Mouse (Mus musculus) activated CD4-positive, CD25-positive, alpha-beta regulatory T cell, adult 4 months (primary cell): Measurements from ENCODE around the gene Gfra4. TPM values are rescaled to one million over a fixed set of nuclear protein-coding genes. Genes with fewer than 3 reads are reported as not detected.
"Not testable (repeated sequence)": the region's sequence is repeated elsewhere in the genome, so short reads cannot be mapped to it uniquely, and the experiment has no call there.

Source experiments
- ATAC-seq: one replicate; pipeline ENCODE4 v1.8.0; 2017
- polyA plus RNA-seq, 2 experiments: library from polyadenylated mRNA; unstranded; fragments of 100-300 nt; shearing (Covaris generic); gene quantifications; one replicate each; pipeline ENCODE4 v1.2.1; 2017

The Gfra4 gene
- polyA plus RNA-seq, 2 experiments from 2014 or later: not detected

DNA sequence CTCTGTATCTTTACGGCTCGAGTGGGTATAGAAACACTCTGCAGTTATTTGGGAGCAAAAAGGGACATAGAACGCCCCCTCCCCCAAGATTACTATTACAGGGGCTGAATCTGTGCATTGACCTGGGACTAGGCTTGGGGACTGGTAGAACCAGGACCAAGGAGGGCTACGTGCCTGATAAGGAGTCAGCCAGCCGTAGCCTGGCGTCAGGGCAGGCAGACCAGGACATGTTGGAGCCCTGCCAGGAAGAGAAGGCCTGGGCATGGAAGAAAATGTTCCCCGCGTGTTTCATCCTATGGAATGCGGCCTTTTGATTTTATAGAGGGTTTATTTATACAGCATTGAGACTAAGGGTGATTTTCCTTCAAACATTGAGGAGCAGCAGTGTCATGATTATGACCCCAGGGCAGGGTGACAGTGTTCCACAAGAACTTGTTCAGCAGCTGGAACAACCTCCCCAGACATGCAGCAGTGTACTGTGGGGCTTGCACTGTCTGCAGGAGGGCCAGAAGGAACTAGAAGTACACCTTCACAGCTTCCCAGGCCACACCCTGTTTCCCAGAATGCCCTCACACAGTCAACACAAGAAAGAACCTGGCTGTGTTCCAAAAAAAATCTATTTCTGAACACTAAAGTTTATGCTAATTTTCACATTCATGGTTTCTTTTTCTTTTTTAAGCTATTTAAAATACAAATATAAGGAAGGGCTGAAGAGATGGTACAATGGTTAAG is 2.3 kb upstream of the Gfra4 start:
- no peak for ATAC-seq

DNA sequence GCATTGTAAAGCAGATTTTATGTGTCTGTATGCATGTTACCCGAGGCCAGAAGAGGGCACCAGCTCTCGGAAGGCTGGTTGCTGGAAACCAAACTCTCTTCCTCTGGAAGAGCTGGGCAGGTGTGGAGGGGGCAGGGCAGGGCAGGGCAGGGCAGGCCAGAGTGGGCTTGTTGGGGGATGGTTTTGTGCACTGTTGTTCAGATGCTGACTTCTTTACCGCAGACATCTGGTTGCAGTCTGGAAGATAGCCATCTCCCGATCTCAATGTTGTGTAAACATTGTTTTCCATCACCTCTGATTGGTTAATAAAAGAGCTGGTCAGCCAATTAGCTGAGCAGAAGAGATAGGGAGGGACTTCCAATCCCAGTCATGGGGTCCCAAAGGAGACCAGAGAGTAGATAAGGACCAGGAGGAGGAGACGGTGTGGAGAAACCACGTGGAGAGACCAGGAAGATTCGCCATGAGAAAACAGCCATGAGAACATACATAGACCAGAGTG is 1.5 kb upstream of the Gfra4 start:
- no peak for ATAC-seq

DNA sequence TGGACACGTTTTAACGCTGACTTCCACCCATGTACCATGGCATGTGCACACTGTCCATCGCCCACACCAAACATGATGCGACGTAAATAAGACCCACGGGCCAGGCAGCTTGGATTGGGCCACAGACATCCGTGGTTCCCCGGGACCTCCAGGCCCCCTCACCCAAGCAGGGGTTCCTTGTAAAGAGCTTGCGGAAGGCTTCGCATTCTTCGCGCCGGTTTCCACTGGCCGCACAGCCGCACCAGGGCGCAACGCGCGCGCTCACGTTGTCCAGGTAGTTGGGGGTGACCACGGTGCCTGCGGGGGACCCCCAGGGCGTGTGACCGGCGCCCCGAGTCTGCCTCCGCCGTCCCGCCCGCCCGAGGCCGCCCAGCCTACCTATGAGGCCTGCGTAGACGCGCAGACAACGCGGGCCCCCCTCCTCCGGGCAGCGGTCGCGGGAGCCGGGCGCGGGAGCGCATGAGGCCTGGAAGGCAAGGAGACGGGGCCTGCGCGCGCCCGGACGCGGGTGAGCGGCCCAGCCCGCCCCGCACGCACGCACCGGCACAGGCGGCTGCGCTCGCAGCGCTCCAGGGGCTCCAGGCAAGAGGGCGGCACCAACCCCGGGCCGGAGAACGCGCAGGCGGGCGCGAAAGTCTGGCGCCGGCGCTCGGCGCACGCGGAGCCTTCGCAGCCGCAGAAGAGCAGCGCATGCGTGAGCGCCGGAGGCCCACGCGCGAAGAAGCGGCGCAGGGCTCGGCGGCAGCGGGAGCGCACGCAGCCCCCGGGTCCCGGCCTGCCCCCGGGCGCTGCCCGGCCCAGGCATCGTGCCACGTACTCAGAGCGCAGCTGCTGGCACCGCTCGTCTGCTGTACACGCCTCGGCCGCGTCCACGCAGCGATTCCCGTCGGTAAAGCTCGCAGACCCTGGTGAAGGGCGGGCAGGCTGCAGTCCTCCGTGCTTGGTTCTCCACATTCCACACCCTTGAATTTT is 1.7 kb downstream of the Gfra4 start:
- no peak for ATAC-seq

DNA sequence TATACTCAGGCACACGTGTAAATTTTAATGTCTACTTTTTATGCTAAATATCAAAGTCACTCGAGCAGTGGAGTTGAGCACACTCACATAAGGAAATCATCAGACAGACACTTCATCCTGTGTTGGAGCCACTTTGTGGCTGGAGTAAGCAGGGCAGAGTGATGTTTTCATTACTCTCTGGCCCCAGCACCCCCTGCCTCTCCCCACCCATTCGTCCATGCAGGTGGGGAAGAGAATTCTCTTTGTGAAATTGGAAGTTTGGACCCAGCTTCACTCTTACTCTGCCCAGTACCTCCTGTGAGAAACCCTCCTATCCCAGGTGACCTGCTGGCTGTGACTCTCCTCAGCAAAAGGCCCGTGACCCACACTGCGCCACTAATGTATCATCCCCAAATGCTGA is 4.2 kb downstream of the Gfra4 start:
- ATAC-seq: no peak

DNA sequence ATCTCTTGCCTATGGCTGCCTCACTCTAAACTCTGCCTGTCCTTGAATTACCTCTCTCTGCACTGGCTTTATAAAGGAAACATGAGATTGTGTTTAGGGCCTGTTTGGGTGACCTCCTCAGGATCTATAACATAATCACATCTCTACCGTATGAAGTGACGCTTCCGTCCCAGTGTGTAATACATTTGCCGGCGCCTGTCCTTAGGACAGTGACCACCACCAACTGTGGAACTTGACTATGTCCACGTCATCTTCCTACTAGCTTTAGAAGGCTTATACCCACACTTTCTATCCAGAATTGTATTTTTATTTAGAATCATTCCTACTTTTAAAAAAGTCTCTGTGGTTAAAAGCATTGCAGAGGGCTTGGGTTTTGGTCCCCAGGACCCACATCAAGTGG is 4.7 kb downstream of the Gfra4 start:
- no peak for ATAC-seq

DNA sequence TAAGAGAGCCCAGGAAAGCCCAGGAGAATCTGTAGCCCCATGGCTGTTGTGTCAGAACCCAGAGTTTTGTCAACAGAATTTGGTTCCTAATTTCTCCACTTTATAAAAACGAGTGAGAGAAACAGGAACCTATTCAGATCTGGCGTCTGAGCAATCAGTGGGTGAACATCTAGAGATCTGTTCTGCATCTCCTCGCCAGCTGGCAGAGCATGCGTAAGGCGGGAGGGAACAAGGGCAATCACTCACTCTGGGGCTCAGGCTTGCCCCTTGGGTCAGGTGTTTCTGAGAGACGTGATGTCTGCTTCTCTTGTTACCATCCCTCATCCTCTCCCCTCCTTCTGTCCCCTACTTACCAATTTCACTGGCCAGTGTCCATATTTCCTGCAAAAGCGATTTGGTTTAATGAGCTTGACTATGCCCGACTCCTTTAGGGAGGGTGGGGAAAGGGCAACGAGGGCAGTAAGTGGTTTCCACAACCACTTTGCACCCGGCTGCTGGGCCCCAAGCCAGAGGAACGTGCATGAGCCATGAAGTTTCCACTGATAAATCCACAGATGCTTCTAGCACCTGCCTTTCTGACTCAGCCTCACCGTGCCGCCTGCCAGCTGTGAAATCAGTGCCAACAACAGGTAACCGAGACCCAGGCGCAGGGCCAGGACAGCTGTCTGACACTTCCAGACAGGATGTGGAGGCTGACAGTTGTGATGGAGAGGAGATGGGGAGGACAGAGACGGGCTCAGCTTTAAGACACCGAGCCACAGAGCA is 5.5 kb downstream of the Gfra4 start:
- no peak for ATAC-seq

DNA sequence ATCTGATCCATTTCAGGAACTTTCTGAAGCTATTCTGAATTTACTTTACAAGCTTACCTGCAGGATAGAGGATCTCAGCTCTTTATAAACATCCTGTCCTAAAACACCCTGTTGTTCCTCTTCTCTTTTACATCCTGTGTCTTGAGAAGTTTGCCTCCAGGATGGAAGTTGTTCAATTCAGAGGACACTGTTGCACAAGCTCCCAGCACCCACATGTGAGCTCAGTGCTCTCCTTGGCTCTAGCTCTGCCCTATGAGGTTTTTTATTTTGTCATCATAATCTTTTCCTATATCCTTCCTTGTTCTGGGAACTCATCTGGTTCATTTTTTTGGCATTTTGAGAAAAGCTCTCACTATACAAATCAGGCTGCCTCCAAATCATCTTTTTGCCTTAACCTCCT is 6.1 kb downstream of the Gfra4 start:
- no peak for ATAC-seq

DNA sequence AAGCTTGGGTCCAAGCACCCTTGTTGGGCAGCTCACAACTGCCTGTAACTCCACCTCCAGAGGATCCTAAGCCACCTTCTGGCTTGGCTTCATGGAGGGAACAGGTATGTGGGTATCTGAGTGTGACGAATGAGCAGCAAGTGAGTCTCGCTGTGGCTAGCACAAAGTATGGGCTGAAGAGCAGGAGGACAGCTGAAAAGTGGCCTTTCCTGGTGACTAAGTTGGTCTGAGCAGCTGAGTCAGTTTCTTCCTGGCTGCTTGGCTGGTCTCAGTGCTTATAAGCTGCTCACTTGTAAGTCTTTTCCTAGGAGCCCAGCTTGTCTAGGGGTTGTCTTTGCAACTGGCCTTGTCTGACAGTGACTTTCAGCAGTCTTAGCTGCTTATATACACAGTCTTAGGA is 6.5 kb downstream of the Gfra4 start:
- no peak for ATAC-seq

DNA sequence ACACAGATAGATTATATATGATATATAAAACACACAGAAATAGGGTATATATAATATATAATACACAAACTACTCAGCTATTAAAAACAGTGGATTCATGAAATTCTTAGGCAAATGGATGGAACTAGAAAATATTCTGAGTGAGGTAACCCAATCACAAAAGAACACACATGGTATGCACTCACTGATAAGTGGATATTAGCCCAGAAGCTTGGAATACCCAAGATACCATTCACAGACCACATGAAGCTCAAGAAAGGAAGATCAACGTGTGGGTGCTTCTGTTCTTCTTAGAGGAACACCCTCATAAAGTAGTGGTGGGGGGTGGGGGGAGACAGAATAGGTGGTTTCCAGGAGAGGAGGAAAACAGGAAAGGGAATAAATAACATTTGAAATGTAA is 11.5 kb downstream of the Gfra4 start:
- not testable (repeated sequence) for ATAC-seq

DNA sequence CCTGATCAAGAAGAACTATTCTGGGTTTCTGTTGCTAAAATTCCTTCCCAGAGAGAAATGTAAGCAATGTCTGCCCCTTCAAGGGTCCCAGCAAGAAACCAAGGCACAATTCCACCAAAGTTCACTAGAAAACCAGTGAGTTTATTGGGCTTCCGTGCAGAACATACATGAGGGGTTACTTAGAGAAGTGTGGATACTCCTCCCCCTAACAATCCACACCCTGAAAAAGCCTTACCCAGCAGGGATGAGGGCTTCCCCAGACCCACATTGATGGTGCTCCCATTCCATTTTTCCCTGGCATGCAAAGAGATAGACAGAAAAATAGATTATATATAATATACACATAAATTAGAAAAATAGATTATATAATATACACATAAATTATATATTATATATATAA is 11.9 kb downstream of the Gfra4 start:
- ATAC-seq: no peak

DNA sequence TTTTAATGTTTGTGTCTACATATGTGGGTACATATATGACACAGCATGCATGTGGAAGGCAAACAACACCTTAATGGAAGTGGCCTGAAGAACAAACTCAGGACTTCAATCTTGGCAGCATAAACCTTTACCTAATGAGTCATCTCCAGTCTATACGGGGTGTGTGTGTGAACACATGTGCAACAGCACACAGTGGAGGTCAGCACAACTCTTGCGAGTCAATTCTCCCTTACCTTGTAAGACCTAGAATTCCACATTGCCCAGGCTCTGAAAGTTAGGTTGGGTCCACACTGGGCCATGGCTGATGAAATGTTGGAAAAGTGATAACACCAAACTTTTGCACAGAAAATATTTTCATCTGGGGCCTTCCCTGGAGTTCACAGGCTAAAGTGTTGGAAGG is 12.3 kb downstream of the Gfra4 start:
- no peak for ATAC-seq

DNA sequence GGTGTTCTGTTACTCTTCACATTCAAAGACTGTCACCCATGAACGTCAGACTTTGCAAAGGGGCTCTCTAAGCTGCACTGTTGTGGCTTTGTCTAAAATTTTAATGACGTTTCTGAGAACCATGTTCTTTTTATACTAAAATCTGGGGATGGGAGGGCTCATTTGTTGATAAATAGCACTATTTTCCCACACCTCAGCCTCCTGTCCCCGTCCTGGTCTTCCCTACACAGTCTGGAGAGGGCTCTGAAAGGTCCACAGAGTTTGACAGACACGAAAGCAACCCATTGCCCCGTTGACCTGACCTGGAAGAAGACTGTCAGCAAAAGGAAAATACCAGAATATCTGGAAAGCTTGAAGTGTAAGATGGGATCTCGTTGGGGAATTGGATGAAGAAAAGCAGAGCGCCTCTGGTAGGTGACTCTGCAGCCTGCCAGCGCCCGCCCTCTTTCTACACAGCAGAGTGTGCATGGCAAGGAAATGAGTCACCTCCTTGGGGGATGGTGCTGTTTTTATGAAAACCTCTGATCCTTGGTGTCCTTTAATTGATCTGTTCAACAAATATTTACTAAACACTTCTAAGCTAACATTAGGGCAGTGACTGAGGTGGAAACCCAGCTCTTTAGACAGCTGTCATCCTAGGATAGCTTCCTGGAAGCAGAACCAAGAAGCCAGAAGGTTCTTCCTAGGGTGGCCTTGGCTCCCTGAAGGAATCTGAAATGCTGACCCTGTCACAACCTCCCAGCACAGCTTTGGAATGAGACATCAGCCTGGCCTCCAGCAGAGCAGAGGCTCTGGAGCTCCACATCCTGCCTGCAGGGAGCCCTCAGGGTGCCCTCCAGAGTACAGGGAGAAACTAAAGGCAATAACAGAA is 13.6 kb downstream of the Gfra4 start:
- ATAC-seq: no peak

DNA sequence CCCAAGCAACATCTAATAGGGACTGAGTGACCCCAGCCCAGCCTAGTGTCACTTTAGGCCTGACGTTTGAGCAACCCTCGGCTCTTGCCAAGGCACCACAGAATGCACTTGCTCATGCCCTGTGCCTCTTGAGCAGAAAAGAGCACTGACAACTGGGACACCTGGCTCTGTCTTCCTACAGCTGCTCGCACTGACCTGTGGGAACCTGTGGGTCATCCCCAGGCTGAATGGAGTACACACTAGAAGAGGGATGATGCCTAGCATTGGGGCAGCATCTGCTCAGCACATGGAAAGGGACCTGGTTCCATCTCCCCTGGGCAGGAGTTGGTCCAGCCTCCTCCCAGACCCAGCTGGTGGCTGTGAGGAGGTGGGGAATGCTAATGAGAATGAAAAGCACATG is 15.9 kb downstream of the Gfra4 start:
- ATAC-seq: no peak

DNA sequence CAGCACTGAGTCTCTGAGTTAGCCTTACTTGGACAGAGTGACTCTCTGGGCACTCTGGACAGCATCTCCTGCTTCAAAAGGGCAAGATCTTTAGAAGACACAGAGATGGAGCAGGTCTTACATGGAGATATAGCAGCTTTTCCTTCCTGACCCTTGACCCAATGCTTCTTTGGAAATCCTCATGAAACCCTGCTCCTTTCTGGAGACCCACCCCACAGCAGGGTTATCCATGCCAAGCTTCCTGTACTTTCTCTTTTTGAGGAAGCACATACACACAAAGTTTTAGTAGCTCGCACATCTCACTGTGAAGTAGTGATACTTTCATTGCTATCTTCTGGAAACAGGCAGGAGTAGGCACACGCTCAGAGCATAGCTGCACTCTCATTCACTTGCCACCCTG is 17.7 kb downstream of the Gfra4 start:
- ATAC-seq: no peak

DNA sequence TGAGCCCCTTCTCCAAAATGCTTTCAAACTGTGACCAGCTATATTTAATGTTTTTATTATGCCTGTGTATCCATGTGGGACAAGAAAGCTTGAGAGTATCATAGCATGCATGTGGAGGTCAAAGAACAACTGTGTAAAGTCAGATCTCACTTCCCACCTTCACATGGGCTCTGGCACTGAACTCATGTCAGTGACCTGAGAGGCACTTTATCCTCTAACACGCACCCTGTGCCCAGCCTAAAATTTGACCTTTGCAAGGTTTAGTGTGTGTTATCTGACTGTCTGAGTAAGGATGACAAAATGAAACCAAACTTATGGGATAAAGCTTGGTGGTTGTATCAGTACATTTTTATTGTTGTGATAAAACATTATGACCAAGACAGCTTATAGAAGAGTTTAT is 32.3 kb downstream of the Gfra4 start:
- ATAC-seq: no peak

DNA sequence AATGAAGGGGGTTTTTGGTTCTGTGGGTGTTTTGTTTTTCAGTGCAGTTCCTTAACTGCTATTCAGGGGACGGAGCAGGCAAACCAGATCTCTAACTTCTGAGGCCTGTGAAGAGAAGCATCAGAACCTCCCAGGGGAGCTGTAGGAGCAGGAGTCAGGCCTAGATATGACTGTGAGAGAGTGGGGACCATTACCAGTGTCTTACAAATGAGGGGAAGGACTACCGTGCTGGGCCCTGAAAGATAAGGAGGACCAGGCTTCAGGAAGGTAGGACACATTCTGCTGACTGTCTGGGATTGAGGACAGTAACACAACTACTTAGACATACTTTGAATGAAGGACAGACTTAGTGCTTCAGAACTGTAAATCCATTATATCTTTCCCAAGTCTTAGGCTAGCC is 33.8 kb downstream of the Gfra4 start:
- ATAC-seq: no peak

DNA sequence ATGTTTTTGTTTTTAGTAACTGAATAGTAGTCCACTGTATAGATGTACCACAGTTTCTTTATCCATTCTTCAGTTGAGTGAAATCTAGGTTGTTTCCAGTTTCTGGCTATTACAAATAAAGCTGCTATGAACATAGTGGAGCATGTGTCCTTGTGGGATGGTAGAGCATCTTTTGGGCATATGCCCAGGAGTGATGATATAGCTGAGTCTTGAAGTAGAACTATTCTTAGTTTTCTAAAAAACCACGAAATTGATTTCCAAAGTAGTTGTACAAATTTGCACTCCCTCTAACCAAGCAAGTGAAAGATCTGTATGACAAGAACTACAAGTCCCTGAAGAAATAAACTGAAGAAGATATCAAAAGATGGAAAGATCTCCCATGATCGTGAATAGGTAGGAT is 50.1 kb downstream of the Gfra4 start:
- no peak for ATAC-seq

Other genes starting within 250 kb of the Gfra4 start
- gene 4930402H24Rik, start 136.7 kb downstream of the Gfra4 start, polyA plus RNA-seq: 10 to 100 TPM in 1 of 2 experiments, 1 to 10 TPM in 1; 9.5 to 11.6 TPM
- 1 to 10 TPM; 4.6 to 6.2 TPM for gene Atrn, start 136.6 kb downstream of the Gfra4 start, polyA plus RNA-seq
- not detected for gene Adam33, start 20.7 kb upstream of the Gfra4 start, polyA plus RNA-seq
- gene Siglec1, start 43.7 kb upstream of the Gfra4 start, polyA plus RNA-seq: not detected
- under 1 TPM; 0.13 to 0.19 TPM for gene Hspa12b, start 84.2 kb upstream of the Gfra4 start, polyA plus RNA-seq
- not detected for gene Gm11037, start 90.4 kb upstream of the Gfra4 start, polyA plus RNA-seq
- gene 1700037H04Rik, start 117.0 kb upstream of the Gfra4 start, polyA plus RNA-seq: 10 to 100 TPM; 37.7 to 47.8 TPM
- 1 to 10 TPM; 3.0 to 3.1 TPM for gene Cenpb, start 137.0 kb upstream of the Gfra4 start, polyA plus RNA-seq
- 10 to 100 TPM; 90.4 to 96.2 TPM for gene Cdc25b, start 143.9 kb upstream of the Gfra4 start, polyA plus RNA-seq
- gene Spef1, start 144.2 kb upstream of the Gfra4 start, polyA plus RNA-seq: 1 to 10 TPM in 1 of 2 experiments, not detected in 1; 1.3 TPM
- gene Ap5s1, start 164.0 kb upstream of the Gfra4 start, polyA plus RNA-seq: 10 to 100 TPM; 14.8 to 23.9 TPM
- 10 to 100 TPM; 18.8 to 20.4 TPM for gene Mavs, start 191.0 kb upstream of the Gfra4 start, polyA plus RNA-seq
- 10 to 100 TPM in 1 of 2 experiments, 1 to 10 TPM in 1; 7.6 to 11.9 TPM for gene Pank2, start 219.4 kb upstream of the Gfra4 start, polyA plus RNA-seq